Mouse (Mus musculus): ENCODE results near the gene Huwe1.

Gene Huwe1

DNA sequence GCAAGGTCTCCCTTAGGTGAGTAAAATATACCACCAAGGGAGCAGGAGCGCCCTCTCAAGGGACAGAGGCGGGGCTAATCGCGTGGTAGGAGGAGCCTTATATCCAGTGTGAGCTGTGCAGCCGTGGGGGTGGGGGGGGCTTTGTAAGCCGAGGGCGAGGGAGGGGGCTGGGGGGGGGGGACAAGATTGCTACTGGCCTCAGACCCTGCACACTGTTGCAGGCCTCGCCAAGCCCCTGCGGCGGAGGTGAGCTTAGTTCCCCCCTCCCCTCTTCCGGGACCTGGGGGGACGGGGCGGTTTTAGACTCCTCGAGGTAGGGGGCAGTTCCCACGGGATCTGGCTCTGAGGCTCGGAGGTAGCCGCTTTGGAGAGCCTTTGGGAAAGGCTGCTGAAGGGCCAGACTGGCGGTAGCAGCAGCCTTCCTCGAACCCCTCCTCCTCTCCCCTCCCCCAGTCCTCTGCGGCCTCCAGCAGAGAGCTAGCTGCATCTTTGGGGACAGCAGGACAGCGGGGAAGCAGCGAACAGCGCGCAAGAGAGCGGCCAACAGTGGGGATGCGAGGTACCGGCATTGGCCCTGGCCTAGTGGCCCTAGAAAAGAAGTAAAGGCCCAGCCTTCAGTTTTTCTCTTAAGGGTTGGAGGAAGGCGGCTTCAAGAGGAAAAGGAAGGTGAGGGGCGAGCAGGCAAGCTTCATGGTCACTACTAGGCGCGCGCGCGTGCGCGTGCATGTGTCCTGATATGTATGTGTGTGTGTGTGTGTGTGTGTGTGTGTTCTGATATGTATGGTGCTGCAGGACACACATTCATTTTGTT, at the start of gene Huwe1:
TSS of gene Huwe1 (plus strand) at position 107 of the 811 bp plus-strand sequence.
- peak; percentile 76 to 80 for DNase-seq (ENCODE audit: low spot score in 2 of 2)

DNA sequence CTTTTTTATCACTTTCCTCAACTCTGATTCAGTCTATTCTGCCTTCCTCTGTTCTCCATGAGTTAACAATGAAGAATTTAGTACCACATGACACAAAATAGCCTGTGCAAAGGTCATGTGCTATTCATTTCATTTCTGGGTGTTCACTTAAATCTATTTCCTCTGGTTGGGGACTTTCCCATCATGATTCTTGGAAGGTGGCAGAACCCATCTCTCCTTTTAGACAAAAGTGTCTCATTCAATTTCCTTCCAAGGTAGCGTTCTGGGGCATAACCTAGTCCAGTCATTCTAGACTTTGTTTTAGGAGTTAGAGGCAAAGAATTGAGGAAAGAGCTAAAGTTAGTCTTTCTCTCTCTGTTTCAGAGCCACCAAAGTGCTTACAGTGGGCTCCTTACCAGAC, 20.3 kb upstream of the Huwe1 start:
- no peak for DNase-seq (ENCODE audit: low spot score in 2 of 2)

DNA sequence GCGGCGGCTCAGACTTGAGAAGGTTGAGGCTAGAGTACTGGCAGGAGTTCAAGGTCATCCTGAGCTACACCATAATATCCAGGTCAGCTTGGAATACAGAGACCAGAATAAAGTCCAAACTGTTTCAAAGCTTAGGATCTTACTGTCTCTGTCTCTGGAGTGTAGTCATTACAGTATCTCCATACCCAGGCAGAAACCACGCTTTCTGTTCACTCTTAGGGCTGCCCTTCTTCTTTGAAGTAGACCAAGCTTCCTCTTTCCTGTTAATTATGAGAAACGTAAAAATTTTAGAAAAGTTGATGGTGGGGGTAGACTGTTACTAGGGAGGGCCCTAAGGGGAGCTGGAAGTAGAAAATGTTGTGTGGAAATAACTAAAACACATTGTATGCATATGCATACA, 17.7 kb upstream of the Huwe1 start:
- DNase-seq (ENCODE audit: low spot score in 2 of 2) = no peak

- no peak for DNase-seq (ENCODE audit: low spot score in 2 of 2)
These were observed 7.8 kb upstream of the Huwe1 start for GRCm38 (mm10) chrX:151792766-151793165.

- DNase-seq (ENCODE audit: low spot score in 2 of 2) = no peak
These were observed 2.6 kb upstream of the Huwe1 start for GRCm38 (mm10) chrX:151797970-151798369.

GRCm38 (mm10) chrX:151802328-151802955, 1.8 kb downstream of the Huwe1 start:
- DNase-seq (ENCODE audit: low spot score in 2 of 2) = peak in 1 of 2 experiments; percentile 22

DNA sequence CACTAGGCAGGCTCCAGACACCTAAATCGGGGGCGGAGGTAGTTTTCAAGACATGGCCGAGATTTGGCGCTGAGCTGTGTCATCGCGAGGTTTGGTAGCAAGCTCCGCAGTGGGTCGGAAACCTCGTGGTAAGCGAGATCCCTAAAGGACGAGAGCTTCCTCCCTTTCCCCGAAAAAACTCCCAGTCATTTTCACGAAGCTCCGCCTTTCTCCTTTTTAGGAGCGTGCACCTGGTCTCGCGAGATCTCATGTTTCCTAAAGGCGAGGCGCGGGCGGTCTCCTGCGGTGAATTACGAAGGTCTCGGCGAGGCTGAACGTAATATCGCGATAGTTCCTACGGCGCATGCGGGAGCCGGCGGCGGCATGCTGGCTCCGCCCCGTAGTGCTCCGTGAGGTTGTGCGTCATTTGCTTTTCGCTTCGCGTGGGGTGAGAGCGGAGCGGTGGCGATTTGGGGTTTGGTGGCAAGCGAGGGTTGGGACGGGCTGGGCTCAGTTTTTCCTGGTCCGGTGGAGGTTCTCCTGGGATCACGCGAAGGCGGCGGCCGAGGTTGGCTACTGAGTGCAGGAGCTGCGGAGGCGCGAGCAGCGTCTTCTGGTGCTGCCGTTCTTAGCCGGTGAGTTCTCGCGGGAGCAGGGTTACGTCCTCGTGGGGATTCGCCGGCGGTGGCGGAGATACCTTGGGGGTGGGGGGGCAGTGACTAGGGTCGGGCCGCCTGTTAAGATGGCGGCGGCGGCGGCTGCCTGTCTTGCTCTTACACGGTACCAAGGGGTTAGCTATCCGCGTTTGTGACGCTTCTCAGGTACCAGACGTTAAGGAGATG, 2.6 kb downstream of the Huwe1 start:
- DNase-seq (ENCODE audit: low spot score in 2 of 2) = peak; percentile 96 to 97

DNA sequence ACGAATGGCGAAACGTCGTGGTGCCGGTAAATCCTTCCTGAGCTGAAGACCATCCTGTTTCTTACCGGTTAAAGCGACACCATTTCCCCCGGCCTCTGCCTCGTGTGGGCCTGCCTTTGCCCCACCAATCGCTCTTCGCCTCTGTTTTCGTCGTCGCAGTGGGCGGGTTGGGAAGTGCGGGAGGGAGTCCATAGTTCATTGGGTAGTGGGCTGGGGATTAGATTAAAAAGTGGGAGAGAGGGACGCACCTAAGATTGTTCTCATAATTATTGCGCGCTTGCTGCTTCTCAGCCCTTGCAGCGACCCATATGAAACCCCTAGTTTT, 3.1 kb downstream of the Huwe1 start:
- peak in 1 of 2 experiments; percentile 64 for DNase-seq (ENCODE audit: low spot score in 2 of 2)

GRCm38 (mm10) chrX:151804388-151804787, 3.8 kb downstream of the Huwe1 start:
- peak; percentile 22 to 23 for DNase-seq (ENCODE audit: low spot score in 2 of 2)

DNA sequence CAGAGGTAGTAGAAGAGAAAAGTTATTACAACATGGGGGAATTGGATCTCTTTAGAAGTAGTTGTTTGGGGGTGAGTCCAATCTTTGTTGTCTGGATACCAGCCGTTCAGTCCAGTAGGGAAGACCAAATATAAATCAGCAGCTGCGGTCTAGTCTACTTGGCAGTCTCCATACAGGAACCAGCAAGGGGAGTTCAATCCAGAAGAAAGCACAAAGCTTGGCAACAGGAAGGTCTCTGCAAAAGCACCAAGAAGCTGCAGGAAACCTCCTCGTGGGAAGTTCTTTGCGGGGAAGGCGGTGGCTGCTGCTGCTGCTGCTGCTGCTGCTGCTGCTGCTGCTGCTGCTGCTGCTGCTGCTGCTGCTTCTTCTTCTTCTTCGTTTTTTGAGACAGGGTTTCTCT, 10.9 kb downstream of the Huwe1 start:
- peak in 1 of 2 experiments; percentile 28 for DNase-seq (ENCODE audit: low spot score in 2 of 2)

GRCm38 (mm10) chrX:151813656-151814055, 13.0 kb downstream of the Huwe1 start:
- no peak for DNase-seq (ENCODE audit: low spot score in 2 of 2)

GRCm38 (mm10) chrX:151817712-151818111, 17.1 kb downstream of the Huwe1 start:
- DNase-seq (ENCODE audit: low spot score in 2 of 2) = no peak

DNA sequence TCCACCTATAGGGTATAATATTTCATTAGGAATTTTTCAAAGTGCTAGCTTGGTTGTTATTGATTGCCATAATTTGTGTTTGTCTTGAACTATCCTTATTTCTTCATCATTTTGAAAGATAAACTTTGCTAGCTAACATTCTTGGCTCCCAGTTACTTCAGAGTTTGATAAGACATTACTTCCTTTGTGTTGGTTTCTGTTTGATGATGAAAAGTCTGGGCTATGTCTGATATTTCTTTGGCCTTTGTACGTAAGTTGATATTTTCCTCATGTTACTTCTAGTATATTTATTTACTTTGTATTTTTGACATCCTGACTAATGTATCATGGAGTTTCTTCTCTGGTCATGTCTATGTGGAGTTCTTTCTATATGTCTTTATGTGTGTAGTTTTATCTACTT, 28.4 kb downstream of the Huwe1 start:
- DNase-seq (ENCODE audit: low spot score in 2 of 2) = no peak

DNA sequence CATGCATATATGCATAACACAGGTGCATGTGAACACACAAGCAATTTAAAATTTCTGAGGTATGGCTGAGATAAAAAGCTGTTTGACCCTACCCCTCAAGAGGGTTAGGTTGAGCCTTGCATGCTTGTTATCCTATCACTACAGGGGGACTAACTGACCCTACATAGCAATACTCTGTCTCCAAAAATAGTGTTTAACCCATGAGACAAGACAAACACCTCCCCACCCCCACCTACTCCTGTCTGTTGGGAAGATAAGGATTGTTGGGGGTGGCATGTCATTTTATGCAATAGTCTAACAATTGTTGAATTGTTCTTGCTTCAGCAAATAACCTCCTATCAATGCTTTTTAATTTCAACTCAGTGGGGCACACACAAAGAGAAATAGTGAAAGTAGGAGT, 30.7 kb downstream of the Huwe1 start:
- DNase-seq (ENCODE audit: low spot score in 2 of 2) = no peak

GRCm38 (mm10) chrX:151832982-151833381, 32.4 kb downstream of the Huwe1 start:
- no peak for DNase-seq (ENCODE audit: low spot score in 2 of 2)

DNA sequence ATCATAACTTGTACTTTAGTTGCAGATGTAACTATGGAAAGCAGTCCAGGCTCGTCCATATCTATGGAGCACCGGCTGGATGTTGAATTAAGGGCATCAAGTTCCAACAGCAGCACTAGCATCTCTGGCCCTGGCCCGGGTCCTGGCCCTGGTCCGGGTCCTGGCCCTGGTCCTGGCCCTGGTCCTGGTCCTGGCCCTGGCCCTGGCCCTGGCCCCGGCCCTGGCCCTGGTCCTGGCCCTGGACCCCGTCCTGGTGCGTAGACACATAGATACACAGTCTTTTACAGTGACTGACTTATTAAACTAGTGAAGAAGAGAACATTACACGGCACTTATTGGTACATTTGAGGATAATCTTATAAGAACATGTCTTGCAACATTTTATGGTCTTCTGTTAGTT, 58.8 kb downstream of the Huwe1 start:
- no peak for DNase-seq (ENCODE audit: low spot score in 2 of 2)

GRCm38 (mm10) chrX:151910692-151911091, 110.1 kb downstream of the Huwe1 start:
- DNase-seq (ENCODE audit: low spot score in 2 of 2) = no peak

DNA sequence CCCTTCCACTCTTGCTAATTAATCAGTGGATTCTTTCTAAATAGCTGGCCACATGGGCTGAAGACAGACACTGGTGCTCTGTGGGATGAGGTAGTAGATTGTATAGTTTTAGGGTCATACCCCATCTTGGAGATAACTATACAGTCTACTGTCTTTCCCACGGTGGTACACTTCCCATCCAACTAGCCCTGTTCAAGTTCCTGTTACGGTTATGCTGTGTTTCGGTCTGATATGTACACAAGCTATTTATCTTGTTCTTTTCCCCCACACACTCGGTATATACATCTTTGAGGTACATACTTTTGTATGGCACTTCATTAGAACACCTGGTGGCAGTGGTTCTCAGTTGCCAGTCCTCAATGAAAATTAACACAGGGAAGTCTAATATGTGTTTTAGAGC, 111.7 kb downstream of the Huwe1 start:
- no peak for DNase-seq (ENCODE audit: low spot score in 2 of 2)

GRCm38 (mm10) chrX:151929390-151929789, 128.8 kb downstream of the Huwe1 start:
- no peak for DNase-seq (ENCODE audit: low spot score in 2 of 2)

DNA sequence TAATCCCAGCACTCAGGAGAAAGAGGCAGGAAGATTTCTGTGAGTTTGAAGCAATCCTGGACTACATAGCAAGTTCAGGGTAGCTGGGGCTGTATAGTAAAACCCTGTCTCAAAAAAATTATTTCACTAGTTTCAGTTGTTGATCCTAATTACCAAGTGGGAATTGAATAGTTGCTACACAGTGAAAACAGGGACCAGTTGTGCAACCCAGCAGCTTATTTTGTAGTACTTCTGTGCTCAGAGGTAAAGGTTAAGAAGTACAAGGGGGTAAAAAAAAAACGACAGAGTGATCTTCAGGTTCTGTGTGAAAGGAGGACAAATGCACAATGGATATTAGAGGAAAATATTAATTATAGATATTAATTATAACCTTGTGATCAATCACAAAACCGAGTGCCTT, 138.2 kb downstream of the Huwe1 start:
- no peak for DNase-seq (ENCODE audit: low spot score in 2 of 2)

GRCm38 (mm10) chrX:151946986-151947385, 146.4 kb downstream of the Huwe1 start:
- no peak for DNase-seq (ENCODE audit: low spot score in 2 of 2)

DNA sequence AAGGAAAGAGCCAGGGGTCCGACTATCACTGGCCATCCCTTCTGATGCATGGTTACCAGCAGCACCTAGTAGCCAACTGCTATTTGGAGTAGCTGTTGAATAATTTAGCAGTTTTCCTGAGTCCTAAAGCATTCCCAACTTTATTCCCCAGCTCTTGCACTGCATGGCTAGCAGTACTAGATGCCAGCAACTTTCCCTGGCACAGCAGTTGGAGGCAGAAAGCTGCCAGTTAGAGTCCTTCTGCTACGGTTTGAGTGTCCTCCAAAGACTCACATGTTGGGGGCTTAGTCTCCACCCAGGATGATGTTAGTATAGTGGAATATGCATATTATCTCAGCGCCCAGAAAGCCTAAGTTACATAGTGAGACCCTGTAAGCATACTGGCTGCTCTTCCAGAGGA, 147.2 kb downstream of the Huwe1 start:
- peak; percentile 35 for DNase-seq (ENCODE audit: low spot score in 2 of 2)

DNA sequence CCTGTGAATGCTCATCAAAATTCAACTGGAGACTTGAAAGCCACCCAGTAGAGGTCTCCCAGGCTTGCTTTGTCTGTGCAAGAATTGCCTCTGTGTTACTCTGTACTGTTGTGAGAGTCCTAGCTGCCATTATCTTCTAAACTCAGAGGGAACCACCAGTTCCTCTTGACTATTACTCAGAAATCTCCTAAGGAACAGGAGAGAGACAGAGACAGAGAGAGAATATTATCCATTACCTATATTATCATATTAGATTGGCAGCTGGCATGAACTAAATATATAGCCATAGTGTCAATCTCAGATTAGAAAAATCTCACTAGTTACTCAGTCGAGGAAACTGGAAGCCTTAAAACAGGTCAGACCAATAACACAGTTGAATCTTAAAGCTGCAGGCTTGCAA, 149.6 kb downstream of the Huwe1 start:
- no peak for DNase-seq (ENCODE audit: low spot score in 2 of 2)
